Mouse (Mus musculus): Measurements from ENCODE around the gene Map2k5. TPM values are rescaled to one million over a fixed set of nuclear protein-coding genes. Genes with fewer than 3 reads are reported as not detected.

Gene Map2k5
- polyA plus RNA-seq, 1 experiment from 2014 or later, result 33.9 TPM

GRCm38 (mm10) chr9:63295551-63295958, 82.1 kb downstream of the Map2k5 start:
- H3K4me2 ChIP-seq, result no peak overlapping the region; the same call in 1 of the 2 replicates
- ATAC-seq, result 0 out of 2 replicates have a peak, but pooled peaks have one; percentile 43
- H3K4me1 ChIP-seq, result peaks cover 15% of the 10 kb centered on the region
- no peak overlapping the region for H3K4me3 ChIP-seq
- H3K36me3 ChIP-seq (ENCODE audit: poor library complexity, severe bottlenecking), result no peaks in the 10 kb centered on the region; the same call in 1 of the 2 replicates
- 78% methylated on average over 7 of the region's 7 CpGs for WGBS
- H3K27ac ChIP-seq, result no peak overlapping the region
- H3K9ac ChIP-seq, result no peak overlapping the region; the same call in 1 of the 2 replicates
- no peaks in the 10 kb centered on the region for H3K27me3 ChIP-seq
- H3K9me3 ChIP-seq (replicated peaks), result no peaks in the 10 kb centered on the region; the same call in 1 of the 2 replicates

GRCm38 (mm10) chr9:63294846-63295245, 82.9 kb downstream of the Map2k5 start:
- Histone ChIP-seq H3K4me2 (no peak overlapping the region), H3K9ac (no peak overlapping the region), H3K27me3 (no peaks in the 10 kb centered on the region), H3K4me3 (no peak overlapping the region), H3K9me3 (replicated peaks) (no peaks in the 10 kb centered on the region), H3K4me1 (peaks cover 15% of the 10 kb centered on the region), H3K36me3 (ENCODE audit: poor library complexity, severe bottlenecking) (no peaks in the 10 kb centered on the region; the same call in 1 of the 2 replicates), H3K27ac (no peak overlapping the region)
- 90% methylated on average over 6 of the region's 6 CpGs for WGBS
- no peak for ATAC-seq

- Histone ChIP-seq H3K9ac (no peak overlapping the region), H3K4me3 (no peak overlapping the region), H3K27ac (no peak overlapping the region), H3K27me3 (no peaks in the 10 kb centered on the region), H3K4me1 (peaks cover 15% of the 10 kb centered on the region), H3K9me3 (replicated peaks) (no peaks in the 10 kb centered on the region), H3K4me2 (no peak overlapping the region), H3K36me3 (ENCODE audit: poor library complexity, severe bottlenecking) (no peaks in the 10 kb centered on the region)
- WGBS, result 62% methylated on average over 13 of the region's 13 CpGs
- ATAC-seq, result no peak
Observed at GRCm38 (mm10) chr9:63293781-63294480, 83.8 kb downstream of the Map2k5 start.

GRCm38 (mm10) chr9:63288676-63289075, 89.0 kb downstream of the Map2k5 start:
- Histone ChIP-seq H3K4me2 (no peak overlapping the region), H3K4me1 (peaks cover 18% of the 10 kb centered on the region), H3K27me3 (no peaks in the 10 kb centered on the region), H3K4me3 (no peak overlapping the region), H3K9me3 (replicated peaks) (no peaks in the 10 kb centered on the region), H3K9ac (no peak overlapping the region), H3K27ac (no peak overlapping the region), H3K36me3 (ENCODE audit: poor library complexity, severe bottlenecking) (no peaks in the 10 kb centered on the region)
- ATAC-seq, result no peak
- 91% methylated on average over 4 of the region's 4 CpGs for WGBS

GRCm38 (mm10) chr9:63284392-63284791, 93.3 kb downstream of the Map2k5 start:
- H3K9ac ChIP-seq, result no peak overlapping the region
- no peaks in the 10 kb centered on the region for H3K9me3 ChIP-seq (replicated peaks)
- no peak overlapping the region for H3K4me3 ChIP-seq
- no peak overlapping the region for H3K4me2 ChIP-seq
- H3K4me1 ChIP-seq, result peaks cover 20% of the 10 kb centered on the region
- 80% methylated on average over 9 of the region's 9 CpGs for WGBS
- no peaks in the 10 kb centered on the region for H3K27me3 ChIP-seq
- 0 out of 2 replicates have a peak, but pooled peaks cover 9% of the 10 kb centered on the region for H3K36me3 ChIP-seq (ENCODE audit: poor library complexity, severe bottlenecking)
- no peak overlapping the region for H3K27ac ChIP-seq
- ATAC-seq, result no peak

GRCm38 (mm10) chr9:63281996-63282395, 95.7 kb downstream of the Map2k5 start:
- H3K9ac ChIP-seq, result no peak overlapping the region
- H3K36me3 ChIP-seq (ENCODE audit: poor library complexity, severe bottlenecking), result 0 out of 2 replicates have a peak, but pooled peaks cover 9% of the 10 kb centered on the region
- no peak overlapping the region for H3K4me3 ChIP-seq
- H3K9me3 ChIP-seq (replicated peaks), result no peaks in the 10 kb centered on the region
- peaks cover 34% of the 10 kb centered on the region for H3K4me1 ChIP-seq
- no peak overlapping the region for H3K27ac ChIP-seq
- H3K27me3 ChIP-seq, result no peaks in the 10 kb centered on the region
- no peak for ATAC-seq
- H3K4me2 ChIP-seq, result no peak overlapping the region
- WGBS, result 98% methylated on average over 7 of the region's 7 CpGs

GRCm38 (mm10) chr9:63281086-63281485, 96.6 kb downstream of the Map2k5 start:
- no peak for ATAC-seq
- H3K27ac ChIP-seq, result no peak overlapping the region
- no peak overlapping the region for H3K4me2 ChIP-seq
- H3K36me3 ChIP-seq (ENCODE audit: poor library complexity, severe bottlenecking), result 0 out of 2 replicates have a peak, but pooled peaks cover 9% of the 10 kb centered on the region
- peaks cover 37% of the 10 kb centered on the region for H3K4me1 ChIP-seq
- no peak overlapping the region for H3K9ac ChIP-seq
- H3K27me3 ChIP-seq, result no peaks in the 10 kb centered on the region
- no peaks in the 10 kb centered on the region for H3K9me3 ChIP-seq (replicated peaks)
- no peak overlapping the region for H3K4me3 ChIP-seq
- WGBS, result 90% methylated on average over 2 of the region's 2 CpGs

- Histone ChIP-seq H3K27me3 (no peaks in the 10 kb centered on the region), H3K4me1 (peaks cover 41% of the 10 kb centered on the region), H3K4me3 (no peak overlapping the region), H3K27ac (no peak overlapping the region), H3K36me3 (ENCODE audit: poor library complexity, severe bottlenecking) (no peaks in the 10 kb centered on the region; the same call in 1 of the 2 replicates), H3K9ac (no peak overlapping the region), H3K9me3 (replicated peaks) (no peaks in the 10 kb centered on the region), H3K4me2 (no peak overlapping the region)
- WGBS, result 90% methylated on average over 6 of the region's 6 CpGs
- ATAC-seq, result no peak
Observed at GRCm38 (mm10) chr9:63273781-63274180, 103.9 kb downstream of the Map2k5 start.

- no peaks in the 10 kb centered on the region for H3K27me3 ChIP-seq
- H3K4me2 ChIP-seq, result no peak overlapping the region
- H3K4me3 ChIP-seq, result no peak overlapping the region
- no peak overlapping the region for H3K27ac ChIP-seq
- no peaks in the 10 kb centered on the region; the same call in 1 of the 2 replicates for H3K36me3 ChIP-seq (ENCODE audit: poor library complexity, severe bottlenecking)
- no peak overlapping the region for H3K9ac ChIP-seq
- no peak for ATAC-seq
- WGBS, result 15% methylated on average over 3 of the region's 3 CpGs
- H3K9me3 ChIP-seq (replicated peaks), result no peaks in the 10 kb centered on the region
- H3K4me1 ChIP-seq, result peaks cover 24% of the 10 kb centered on the region
Observed at GRCm38 (mm10) chr9:63269839-63270238, 107.9 kb downstream of the Map2k5 start.

- Histone ChIP-seq H3K9ac (no peak overlapping the region), H3K27me3 (no peaks in the 10 kb centered on the region), H3K27ac (no peak overlapping the region), H3K4me3 (no peak overlapping the region), H3K36me3 (ENCODE audit: poor library complexity, severe bottlenecking) (no peaks in the 10 kb centered on the region), H3K9me3 (replicated peaks) (no peaks in the 10 kb centered on the region), H3K4me1 (0 out of 2 replicates have a peak, but pooled peaks cover 9% of the 10 kb centered on the region), H3K4me2 (no peak overlapping the region)
- 83% methylated on average over 1 of the region's 1 CpGs for WGBS
- ATAC-seq, result no peak
Observed at GRCm38 (mm10) chr9:63263188-63263587, 114.5 kb downstream of the Map2k5 start.

- 53% methylated on average over 3 of the region's 3 CpGs for WGBS
- Histone ChIP-seq H3K27me3 (no peaks in the 10 kb centered on the region), H3K4me1 (0 out of 2 replicates have a peak, but pooled peaks cover 10% of the 10 kb centered on the region), H3K36me3 (ENCODE audit: poor library complexity, severe bottlenecking) (peaks cover 6% of the 10 kb centered on the region; the same call in 1 of the 2 replicates), H3K4me2 (no peak overlapping the region), H3K9ac (no peak overlapping the region), H3K4me3 (no peak overlapping the region), H3K27ac (no peak overlapping the region), H3K9me3 (replicated peaks) (no peaks in the 10 kb centered on the region)
- ATAC-seq, result no peak
Observed at GRCm38 (mm10) chr9:63258768-63259167, 118.9 kb downstream of the Map2k5 start.

GRCm38 (mm10) chr9:63257739-63258138, 120.0 kb downstream of the Map2k5 start:
- no peak for ATAC-seq
- WGBS, result 55% methylated on average over 4 of the region's 4 CpGs
- no peak overlapping the region for H3K4me3 ChIP-seq
- H3K9ac ChIP-seq, result no peak overlapping the region
- no peak overlapping the region for H3K27ac ChIP-seq
- H3K9me3 ChIP-seq (replicated peaks), result no peaks in the 10 kb centered on the region
- H3K36me3 ChIP-seq (ENCODE audit: poor library complexity, severe bottlenecking), result peaks cover 10% of the 10 kb centered on the region
- H3K4me2 ChIP-seq, result no peak overlapping the region
- H3K4me1 ChIP-seq, result 0 out of 2 replicates have a peak, but pooled peaks cover 10% of the 10 kb centered on the region
- no peaks in the 10 kb centered on the region for H3K27me3 ChIP-seq

All from forebrain, embryonic 13.5 days (tissue).